Mouse (Mus musculus) stomach, embryonic 16.5 days (tissue): ENCODE data around the gene Bod1. TPM values are rescaled to one million over a fixed set of nuclear protein-coding genes. Genes with fewer than 3 reads are reported as not detected.

Experiments used
- ATAC-seq: fragments of 200-750 bp; cut with Nextera tagmentation; 2 replicates; pipeline ENCODE4 v1.8.0; 2017; ENCODE audit warnings: moderate number of reproducible peaks, moderate TSS enrichment; ENCODE audit not compliant: insufficient read depth, low FRiP score
- H3K27ac ChIP-seq: fragments of 300-500 bp; sonication (generic); 2 replicates; pipeline ENCODE4 v1.5.1; 2014; ENCODE audit warnings: low read length
- H3K27me3 ChIP-seq: fragments of 300-500 bp; sonication (generic); 2 replicates; pipeline ENCODE4 v1.6.1; 2014; ENCODE audit warnings: low read length, control low read depth, mixed read lengths; ENCODE audit not compliant: control insufficient read depth, insufficient read depth
- H3K36me3 ChIP-seq: fragments of 300-500 bp; sonication (generic); 2 replicates; pipeline ENCODE4 v1.6.1; 2014; ENCODE audit warnings: low read length; ENCODE audit not compliant: control insufficient read depth, insufficient read depth
- H3K4me1 ChIP-seq: fragments of 300-500 bp; sonication (generic); 2 replicates; pipeline ENCODE4 v1.6.1; 2014; ENCODE audit warnings: low read length, control low read depth, mixed read lengths; ENCODE audit not compliant: control insufficient read depth, insufficient read depth
- H3K4me2 ChIP-seq: fragments of 300-500 bp; sonication (generic); 2 replicates; pipeline ENCODE4 v1.6.1; 2014; ENCODE audit warnings: low read depth, low read length, mixed read lengths
- H3K4me3 ChIP-seq: fragments of 300-500 bp; sonication (generic); replicated peaks from 2 replicates; pipeline ENCODE4 v1.5.1; 2014; ENCODE audit warnings: mild to moderate bottlenecking, low read length
- H3K9ac ChIP-seq: fragments of 300-500 bp; sonication (generic); 2 replicates; pipeline ENCODE4 v1.6.1; 2014; ENCODE audit warnings: low read length
- H3K9me3 ChIP-seq: fragments of 300-500 bp; sonication (generic); replicated peaks from 2 replicates; pipeline ENCODE4 v1.6.1; 2016; ENCODE audit warnings: low read length, control low read depth; ENCODE audit not compliant: control insufficient read depth
- WGBS: fragments of 180-500 bp; shearing (Covaris S2); extraction: QIAGEN DNeasy Blood & Tissue Kit; methylation state at CpG from one replicate; pipeline ENCODE4 v1.1.7; 2014; 5-methylcytosine and 5-hydroxymethylcytosine counted together
- polyA plus RNA-seq: library from polyadenylated mRNA; unstranded; fragments of >200 nt; fragmentation: Nextera tagmentation; extraction: Ambion mirVana; gene quantifications from 2 replicates; pipeline ENCODE4 v1.2.1, GENCODE M21; 2015

Bod1 gene
- polyA plus RNA-seq, 1 experiment from 2014 or later, result 62.0 TPM

DNA sequence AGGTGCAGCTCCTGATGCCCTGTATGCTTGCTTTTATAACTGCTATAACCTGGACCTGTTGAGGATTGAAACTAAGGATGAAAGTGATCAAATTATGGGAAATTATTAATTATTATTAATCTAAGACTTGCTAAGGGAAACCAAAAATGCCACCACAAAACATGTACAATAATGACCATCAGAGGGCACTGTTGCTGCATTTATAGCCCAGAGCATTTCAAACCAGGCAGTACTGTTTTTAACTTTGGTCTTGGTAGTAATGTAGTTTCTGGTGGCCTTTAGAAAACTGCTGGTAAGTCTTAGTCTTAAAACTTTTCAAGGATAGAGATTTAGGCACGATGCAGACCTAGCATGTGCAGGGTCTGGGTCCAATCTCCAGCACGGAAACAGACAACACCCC, 3.7 kb upstream of the Bod1 start:
- Histone ChIP-seq H3K4me2 (no peak overlapping the region), H3K27me3 (no peaks in the 10 kb centered on the region), H3K36me3 (no peaks in the 10 kb centered on the region), H3K4me1 (peaks cover 4% of the 10 kb centered on the region), H3K9me3 (no peaks in the 10 kb centered on the region), H3K4me3 (no peak overlapping the region), H3K27ac (no peak overlapping the region), H3K9ac (no peak overlapping the region)
- ATAC-seq, result no peak
- 45% methylated on average over 2 of the region's 2 CpGs for WGBS

- Histone ChIP-seq H3K9me3 (no peaks in the 10 kb centered on the region), H3K9ac (peak overlapping the region; percentile 98), H3K27me3 (no peaks in the 10 kb centered on the region), H3K27ac (no peak overlapping the region), H3K36me3 (peaks cover 14% of the 10 kb centered on the region; the same call in 1 of the 2 replicates), H3K4me3 (peak overlapping the region; percentile 93), H3K4me1 (peaks cover 6% of the 10 kb centered on the region), H3K4me2 (peak overlapping the region; percentile 83)
- ATAC-seq, result no peak
- WGBS, result 10% methylated on average over 9 of the region's 9 CpGs
Measured at GRCm38 (mm10) chr11:31672170-31672563, 482 bp upstream of the Bod1 start.

DNA sequence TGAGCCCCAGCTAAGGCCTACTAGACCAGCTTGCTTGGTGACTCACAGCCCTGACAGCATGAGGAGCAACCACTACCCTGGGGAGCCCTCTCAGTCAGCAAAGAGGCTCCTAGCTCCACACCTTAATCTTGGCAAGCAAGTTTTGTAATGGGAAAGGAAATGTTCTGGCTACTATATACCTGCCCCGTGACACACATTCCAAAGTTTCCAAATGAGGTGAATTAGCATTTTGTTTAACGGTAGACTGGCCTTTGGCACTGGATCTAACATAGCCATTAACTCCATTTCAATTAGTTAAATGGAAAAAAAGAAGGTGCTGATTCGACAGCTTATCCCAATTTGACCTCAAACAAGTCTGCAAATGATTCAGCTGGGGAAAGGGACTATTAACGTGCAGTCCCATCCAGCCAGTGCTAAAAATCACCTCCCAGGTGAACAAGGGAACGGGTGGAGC, 1.2 kb downstream of the Bod1 start:
- peaks cover 6% of the 10 kb centered on the region for H3K4me1 ChIP-seq
- H3K27ac ChIP-seq, result no peak overlapping the region
- peak overlapping the region; percentile 47 for H3K4me2 ChIP-seq
- ATAC-seq, result no peak
- no peaks in the 10 kb centered on the region for H3K9me3 ChIP-seq
- peak overlapping the region; percentile 30 for H3K4me3 ChIP-seq
- H3K27me3 ChIP-seq, result no peaks in the 10 kb centered on the region
- no peak overlapping the region for H3K9ac ChIP-seq
- 67% methylated on average over 5 of the region's 5 CpGs for WGBS
- H3K36me3 ChIP-seq, result peaks cover 20% of the 10 kb centered on the region; the same call in 1 of the 2 replicates

GRCm38 (mm10) chr11:31669172-31669869, 2.4 kb downstream of the Bod1 start:
- no peaks in the 10 kb centered on the region for H3K9me3 ChIP-seq
- 89% methylated on average over 9 of the region's 9 CpGs for WGBS
- H3K36me3 ChIP-seq, result peaks cover 31% of the 10 kb centered on the region
- peak overlapping the region; percentile 13; the same call in 1 of the 2 replicates for H3K27ac ChIP-seq
- ATAC-seq, result no peak
- H3K9ac ChIP-seq, result no peak overlapping the region
- H3K4me2 ChIP-seq, result no peak overlapping the region
- peaks cover 6% of the 10 kb centered on the region for H3K4me1 ChIP-seq
- no peak overlapping the region for H3K4me3 ChIP-seq
- no peaks in the 10 kb centered on the region for H3K27me3 ChIP-seq

DNA sequence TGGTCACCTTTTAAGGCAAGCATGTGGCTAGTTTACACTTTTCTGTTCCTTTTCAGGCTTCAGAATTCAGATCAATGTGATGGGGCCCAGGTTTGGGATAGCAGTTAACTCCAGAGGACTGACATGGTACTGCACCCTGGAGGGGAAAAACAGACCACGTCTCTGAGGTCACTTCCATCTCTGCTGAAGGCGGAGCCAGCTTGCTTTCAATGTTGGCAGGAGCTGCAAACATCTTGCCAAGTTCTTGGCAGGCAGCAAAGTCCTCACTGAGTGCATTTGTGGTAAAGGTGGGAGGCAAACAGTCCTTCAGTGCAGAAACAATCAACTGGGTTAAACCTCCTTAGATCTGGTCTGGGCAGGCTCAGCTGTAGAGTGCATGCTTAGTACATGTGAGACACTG, 7.5 kb downstream of the Bod1 start:
- 74% methylated on average over 2 of the region's 2 CpGs for WGBS
- Histone ChIP-seq H3K4me1 (no peaks in the 10 kb centered on the region), H3K27me3 (no peaks in the 10 kb centered on the region), H3K4me2 (no peak overlapping the region), H3K27ac (no peak overlapping the region), H3K36me3 (peaks cover 35% of the 10 kb centered on the region), H3K4me3 (no peak overlapping the region), H3K9me3 (no peaks in the 10 kb centered on the region), H3K9ac (no peak overlapping the region)
- ATAC-seq, result no peak

- Histone ChIP-seq H3K36me3 (peaks cover 30% of the 10 kb centered on the region), H3K4me2 (no peak overlapping the region), H3K9me3 (no peaks in the 10 kb centered on the region), H3K27ac (no peak overlapping the region), H3K4me3 (no peak overlapping the region), H3K9ac (no peak overlapping the region), H3K27me3 (no peaks in the 10 kb centered on the region), H3K4me1 (no peaks in the 10 kb centered on the region)
- ATAC-seq, result no peak
- WGBS, result 82% methylated on average over 4 of the region's 4 CpGs
Measured at GRCm38 (mm10) chr11:31663501-31663900, 8.2 kb downstream of the Bod1 start.

- Histone ChIP-seq H3K4me3 (no peak overlapping the region), H3K27me3 (no peaks in the 10 kb centered on the region), H3K9ac (no peak overlapping the region), H3K9me3 (no peaks in the 10 kb centered on the region), H3K27ac (no peak overlapping the region), H3K4me1 (no peaks in the 10 kb centered on the region), H3K36me3 (peaks cover 28% of the 10 kb centered on the region), H3K4me2 (no peak overlapping the region)
- 80% methylated on average over 5 of the region's 5 CpGs for WGBS
- no peak for ATAC-seq
Measured at GRCm38 (mm10) chr11:31662872-31663446, 8.7 kb downstream of the Bod1 start.

- Histone ChIP-seq H3K36me3 (peaks cover 21% of the 10 kb centered on the region), H3K4me2 (no peak overlapping the region), H3K27me3 (no peaks in the 10 kb centered on the region), H3K4me1 (no peaks in the 10 kb centered on the region), H3K9ac (no peak overlapping the region), H3K4me3 (no peak overlapping the region), H3K27ac (no peak overlapping the region), H3K9me3 (no peaks in the 10 kb centered on the region)
- WGBS, result 83% methylated on average over 7 of the region's 7 CpGs
- ATAC-seq, result no peak
Measured at GRCm38 (mm10) chr11:31662214-31662613, 9.5 kb downstream of the Bod1 start.

DNA sequence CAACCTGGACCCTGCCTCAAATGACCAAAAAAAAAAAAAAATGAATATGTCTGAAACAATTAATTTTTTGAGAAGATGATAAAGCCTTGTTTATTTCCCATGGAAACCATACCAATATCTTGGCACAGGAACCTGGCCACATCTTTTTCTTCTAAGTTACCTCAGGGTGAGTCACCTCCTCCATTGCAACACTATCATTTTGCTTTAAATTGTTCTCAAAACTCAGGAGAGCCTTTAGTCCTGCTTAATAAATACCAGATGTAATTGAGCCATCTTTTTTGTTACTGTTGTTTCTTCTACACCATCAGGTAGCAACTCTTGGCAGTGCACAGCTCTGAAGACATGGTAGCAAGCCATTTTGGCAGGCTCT, 13.9 kb downstream of the Bod1 start:
- H3K9ac ChIP-seq, result no peak overlapping the region
- H3K27me3 ChIP-seq, result no peaks in the 10 kb centered on the region
- no peak for ATAC-seq
- no peak overlapping the region for H3K4me3 ChIP-seq
- H3K4me2 ChIP-seq, result no peak overlapping the region
- no peaks in the 10 kb centered on the region for H3K36me3 ChIP-seq
- H3K4me1 ChIP-seq, result no peaks in the 10 kb centered on the region
- no peaks in the 10 kb centered on the region for H3K9me3 ChIP-seq
- no peak overlapping the region for H3K27ac ChIP-seq
